Mouse (Mus musculus): Measurements from ENCODE around the gene Acod1.

The Acod1 gene

DNA sequence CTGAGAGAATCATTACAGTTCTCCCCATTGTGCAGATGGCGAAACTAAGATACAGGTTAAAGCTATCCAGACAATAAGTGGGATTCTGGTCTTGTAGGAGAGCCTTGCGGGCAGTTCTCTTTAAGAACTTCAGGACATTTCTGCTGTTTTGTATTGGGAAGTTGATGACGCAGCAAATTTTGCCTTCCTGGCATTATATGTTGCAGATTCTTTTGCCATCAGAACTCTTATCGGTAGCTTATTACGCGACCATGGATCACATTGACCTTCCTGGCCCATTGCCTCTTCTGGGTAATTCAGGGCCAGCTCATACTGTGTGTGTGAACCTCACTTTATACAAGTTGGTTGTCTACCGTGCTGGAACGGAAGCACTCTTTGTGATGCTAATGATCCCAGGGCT is 27.0 kb downstream of the Acod1 start:
- no peak for DNase-seq

DNA sequence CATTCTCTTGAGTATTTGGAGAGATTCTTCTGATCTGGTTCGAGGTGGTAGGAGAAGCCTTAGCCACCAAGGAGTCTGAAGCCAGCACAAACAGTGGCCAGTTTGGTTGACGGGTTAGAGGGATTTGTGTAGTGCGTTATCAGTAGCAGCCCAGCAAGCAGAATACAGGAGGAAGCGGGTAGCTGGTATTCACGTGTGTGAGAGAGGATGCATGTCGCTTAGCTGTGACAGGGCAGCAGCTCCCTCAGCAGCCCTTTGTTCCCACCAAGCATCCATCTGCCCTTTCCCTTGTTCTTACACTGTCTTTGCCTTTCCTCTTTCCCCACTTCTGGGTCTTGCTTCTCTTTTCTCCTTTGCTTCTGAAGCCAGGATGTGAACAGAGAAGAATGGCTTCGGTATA is 28.4 kb downstream of the Acod1 start:
- DNase-seq, result no peak

DNA sequence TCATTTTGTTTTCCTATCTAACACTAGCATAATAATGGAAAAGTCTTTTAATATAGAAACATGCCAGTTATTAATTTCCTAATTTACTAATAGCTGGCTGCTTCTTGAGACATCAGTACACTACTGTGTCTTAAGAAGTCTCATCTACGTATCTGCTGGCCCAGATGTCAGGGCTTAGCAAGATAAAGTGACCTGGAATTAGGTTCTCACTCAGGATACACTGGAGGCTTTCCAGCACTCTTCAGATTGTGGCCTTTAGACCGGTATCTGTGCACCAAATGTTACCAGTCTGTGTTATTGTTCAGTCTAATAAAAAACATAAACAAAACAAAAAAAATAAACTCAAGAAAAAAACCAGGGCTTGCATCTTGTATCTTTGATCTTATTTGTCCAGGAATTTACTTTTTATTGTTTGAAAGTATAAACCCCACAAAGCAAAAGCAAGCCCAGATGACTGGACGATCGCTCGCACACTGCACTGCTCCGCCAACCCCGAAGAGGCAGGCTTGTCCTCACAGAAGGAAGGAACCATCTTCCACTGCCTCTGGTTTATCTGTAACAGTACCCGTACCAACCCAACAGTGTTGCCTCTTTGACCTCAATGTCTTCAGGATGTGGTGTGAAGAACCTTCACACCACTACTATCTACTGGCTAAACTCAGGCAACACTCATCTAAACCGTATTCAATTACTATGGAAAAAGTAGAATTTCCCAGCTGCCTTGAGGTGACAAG is 30.7 kb downstream of the Acod1 start:
- DNase-seq, result no peak

DNA sequence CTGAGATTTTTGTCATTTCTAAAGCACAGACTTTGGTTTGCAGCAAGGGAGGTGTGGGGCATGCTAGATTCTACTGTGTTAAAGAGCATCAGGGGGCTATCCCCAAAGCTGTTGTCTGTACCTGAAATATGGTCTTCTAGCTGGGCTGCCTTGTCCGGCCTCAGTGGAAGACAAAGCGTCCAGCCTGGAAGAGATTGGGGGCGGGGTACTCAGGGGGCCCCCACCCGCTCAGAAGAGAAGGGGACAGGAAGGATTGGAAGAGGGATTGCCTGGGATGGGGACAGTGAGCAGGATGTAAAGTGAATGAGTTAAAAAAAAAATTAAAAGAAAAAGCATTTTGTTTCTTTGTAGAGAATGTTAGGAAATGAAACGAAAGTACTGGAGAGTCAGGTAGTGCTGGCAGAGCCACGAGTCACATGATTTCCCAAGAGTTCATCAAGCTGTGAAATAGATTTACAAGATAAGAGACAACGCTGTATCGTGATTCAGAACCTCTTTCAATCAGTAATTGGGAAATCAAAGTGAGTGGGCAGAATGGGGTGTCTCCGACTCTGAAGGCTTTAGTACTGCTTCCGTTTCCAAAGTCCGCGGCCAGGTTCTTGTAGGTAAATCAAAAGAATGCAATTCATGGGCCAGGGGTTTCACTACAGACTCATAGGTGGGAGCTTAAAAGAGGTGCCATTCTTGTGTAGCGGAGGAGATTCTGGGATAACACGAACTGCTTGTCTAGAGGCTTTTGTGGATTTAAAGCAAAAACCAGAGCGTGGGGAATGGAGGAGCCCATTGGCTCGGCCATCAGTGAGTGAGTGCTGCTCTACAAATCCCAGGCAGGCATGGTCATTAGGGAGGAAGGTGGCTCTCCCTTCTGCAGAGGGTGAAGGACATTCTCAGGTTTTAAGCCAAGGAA is 31.5 kb downstream of the Acod1 start:
- DNase-seq, result no peak

DNA sequence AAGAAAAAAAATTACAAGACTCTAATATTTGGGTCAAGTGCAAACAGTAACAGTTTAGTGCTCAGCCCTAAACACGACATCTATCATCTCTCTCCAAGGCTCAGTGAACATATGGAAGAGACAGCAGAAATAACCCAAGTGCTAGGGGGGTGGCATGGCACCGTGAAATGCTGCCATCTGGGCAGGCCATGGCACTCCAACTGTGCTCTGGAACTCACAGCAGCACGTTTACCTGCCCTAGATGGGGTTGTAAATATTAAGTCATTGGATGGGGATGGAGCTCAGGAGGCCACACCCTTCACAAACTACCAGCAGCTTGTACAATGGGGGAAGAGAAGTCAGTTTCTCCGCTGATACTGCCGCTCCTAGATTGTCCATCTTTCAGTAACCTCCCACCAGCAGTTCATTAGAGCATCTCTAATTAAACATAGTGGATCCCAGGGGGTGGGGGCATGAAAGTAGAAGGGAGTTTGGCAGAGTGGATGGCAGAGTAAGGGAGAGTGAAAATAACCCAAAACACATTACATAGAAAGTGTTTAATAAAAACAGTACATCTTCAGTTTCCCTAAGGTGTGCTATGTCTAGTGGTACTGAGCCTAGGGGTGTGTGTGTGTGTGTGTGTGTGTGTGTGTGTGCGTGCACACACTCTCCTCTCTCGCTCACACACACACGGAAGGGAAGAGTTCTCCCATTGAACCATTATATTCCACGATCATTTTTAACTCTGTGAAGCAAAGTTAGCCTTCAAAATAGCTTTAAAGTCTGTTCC is 32.6 kb downstream of the Acod1 start:
- DNase-seq, result no peak

DNA sequence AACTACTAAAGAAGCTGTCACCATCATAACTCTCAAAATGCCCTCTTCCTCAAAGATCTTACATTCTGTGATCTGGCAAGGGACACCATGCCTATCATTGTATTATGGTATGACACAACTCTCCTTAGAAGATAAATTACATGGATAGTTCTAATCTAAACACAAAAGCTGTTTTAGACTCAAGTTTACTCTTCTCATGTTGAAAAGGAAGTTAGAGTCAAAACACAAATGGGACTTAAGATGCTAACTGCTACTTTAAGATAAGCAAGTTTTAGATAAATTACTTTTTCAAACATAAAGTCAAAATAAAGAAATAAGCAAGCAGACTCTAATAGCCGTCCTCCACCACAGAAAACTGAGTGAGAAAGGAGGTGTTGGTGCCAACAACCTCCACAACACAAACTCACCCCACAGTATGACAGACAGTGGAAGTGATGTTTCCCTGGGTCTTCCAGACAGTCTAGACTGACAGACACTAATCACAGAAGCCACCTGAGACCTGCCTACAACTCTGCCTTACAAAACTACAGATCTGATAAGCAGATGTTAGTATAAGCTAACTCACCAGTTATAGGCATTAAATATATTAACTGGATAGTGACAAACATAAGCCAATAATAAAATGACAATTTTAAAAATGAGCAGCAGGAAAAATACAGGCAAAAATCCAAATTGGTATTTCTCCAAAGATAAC is 39.2 kb downstream of the Acod1 start:
- no peak for DNase-seq

DNA sequence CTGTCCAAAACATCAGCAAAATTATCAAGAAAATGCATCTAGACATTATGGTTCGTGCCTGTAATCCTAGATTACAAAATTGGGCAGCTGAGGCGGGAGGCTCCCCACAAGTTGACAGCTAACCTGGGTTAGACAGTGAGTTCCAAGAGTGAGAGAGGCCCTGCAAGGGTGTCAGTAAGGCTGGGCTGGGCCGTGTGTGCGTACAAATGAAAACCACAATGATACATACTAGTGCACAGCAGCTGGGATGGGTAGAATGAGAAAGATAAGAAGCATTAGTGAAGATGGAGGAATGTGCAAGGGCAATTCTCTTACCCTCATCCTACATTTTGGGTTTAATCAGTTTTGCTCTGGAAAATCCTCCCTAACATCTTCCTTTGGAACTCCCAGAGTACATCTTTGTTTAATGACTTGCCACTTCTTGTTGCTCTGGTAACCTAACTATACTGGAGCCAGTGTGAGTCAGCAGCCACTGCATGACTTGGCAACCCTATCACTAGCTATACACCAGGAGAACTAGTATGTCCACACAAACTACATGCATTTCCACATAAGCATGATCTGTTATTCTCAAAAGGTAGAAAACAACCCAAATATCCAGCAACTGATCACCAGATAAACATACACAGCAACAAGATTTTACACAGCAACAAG is 40.0 kb downstream of the Acod1 start:
- peak in 1 of 2 experiments; percentile 36 for DNase-seq

DNA sequence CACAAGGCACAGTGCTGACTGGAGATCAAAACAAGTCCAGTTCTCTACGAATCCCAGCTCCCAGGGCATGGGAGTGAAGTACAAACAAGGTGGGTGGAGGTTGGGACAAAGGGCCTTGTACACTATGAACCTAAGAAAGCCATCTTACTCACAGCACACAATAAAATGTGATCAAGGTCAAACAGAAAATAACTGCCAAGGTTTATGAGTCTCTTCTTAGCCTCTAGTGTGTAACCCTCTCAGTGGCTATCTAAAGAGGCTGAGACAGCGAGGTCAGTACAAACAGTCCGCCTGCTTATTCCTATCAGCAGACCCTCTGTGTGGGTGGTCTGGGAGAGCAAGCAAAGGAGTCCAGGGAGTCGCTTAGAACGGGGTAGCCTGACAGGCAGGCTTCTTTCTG is 41.1 kb downstream of the Acod1 start:
- no peak for DNase-seq

DNA sequence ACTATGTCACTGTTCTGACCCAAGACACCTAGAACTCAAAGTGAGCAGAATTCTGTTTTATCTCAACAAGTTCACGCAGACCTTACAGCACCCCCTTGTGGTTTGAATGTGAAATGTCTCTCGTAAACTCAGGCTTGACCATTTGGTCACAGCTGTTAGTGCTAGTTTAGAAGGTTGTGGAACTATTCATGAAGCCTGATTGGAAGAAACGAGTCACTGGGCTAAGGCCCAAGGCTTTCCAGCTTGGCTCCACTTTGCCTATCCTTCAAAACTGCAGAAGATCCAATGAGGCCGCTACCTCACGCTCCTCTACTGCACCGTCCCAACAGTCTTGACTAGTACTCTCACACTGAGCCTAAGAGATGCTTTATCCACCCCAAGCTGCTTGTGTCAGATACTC is 41.8 kb downstream of the Acod1 start:
- peak; percentile 37 to 72 for DNase-seq

DNA sequence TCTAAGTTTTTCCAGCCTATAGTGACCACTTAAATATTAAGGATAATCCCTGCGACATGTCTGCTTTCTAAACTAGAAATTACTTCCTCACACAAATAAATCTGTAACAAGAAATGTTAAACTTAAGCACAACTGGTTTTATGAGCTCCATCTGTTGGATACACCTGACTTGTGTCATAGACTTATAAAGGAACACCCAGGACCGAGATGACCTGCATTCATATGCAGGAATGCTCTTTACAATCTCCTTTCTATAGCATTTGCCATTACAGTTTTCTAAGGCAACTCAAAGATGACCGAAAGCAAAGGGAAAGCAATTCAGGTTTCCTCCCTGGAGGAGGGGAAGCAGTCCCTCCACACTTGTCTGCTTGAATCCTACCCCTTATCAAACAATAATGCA is 46.5 kb downstream of the Acod1 start:
- DNase-seq, result no peak

DNA sequence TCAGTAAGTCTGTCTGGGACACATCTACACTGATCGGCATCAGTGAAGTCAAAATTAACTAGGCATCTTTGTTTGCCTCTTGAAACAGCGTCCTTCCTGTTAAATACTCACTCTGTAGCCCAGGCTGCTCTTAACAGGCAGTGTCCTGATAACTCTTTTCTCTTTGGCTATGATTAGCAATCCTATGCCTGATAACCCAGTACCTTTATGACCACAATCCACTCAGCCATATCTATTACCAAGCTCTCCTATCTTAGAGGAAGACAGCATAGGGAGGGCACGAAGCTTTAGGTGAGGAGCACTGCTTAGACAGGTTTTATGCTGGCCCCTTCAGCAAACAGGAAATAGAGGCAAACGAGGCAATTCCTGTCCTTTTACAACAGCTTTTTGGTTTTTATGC is 46.9 kb downstream of the Acod1 start:
- DNase-seq, result no peak

DNA sequence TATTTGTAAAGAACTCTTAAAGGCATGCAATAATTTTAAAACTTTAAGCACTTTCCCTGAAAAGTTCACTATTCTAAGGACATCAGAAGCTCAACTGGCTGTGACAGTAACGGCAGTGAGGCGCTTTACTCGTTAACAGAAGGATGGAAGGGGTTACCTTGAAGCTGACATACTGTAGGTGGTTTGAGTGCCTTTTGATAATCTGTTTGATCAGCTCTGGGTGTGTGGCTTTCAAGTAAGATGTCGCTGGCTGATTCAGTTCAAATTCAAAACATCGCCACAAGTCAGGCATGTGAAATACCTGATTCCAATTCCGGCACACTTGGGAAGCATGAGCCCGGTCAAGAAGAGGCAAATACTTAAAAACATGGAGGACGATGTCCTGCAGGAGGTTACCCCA is 48.3 kb downstream of the Acod1 start:
- DNase-seq, result no peak

DNA sequence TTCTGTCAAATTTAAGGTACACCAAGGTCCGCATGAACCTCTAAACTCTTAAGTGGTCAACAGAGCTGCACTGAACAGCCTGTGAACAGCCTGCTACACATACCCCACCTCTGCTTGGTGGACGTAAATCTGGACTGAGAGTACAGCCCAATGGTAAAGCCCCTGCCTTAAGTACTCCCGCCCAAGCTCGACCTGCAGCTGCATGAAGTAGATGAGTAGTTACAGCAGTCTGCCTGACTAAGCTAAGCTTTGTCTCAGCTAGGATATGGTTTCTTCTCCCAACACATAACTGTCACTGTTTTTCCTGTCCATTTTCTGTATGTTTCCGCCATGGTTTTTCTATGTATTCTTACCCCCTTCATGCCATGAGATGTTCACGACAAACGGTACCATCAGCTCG is 49.0 kb downstream of the Acod1 start:
- DNase-seq, result no peak

DNA sequence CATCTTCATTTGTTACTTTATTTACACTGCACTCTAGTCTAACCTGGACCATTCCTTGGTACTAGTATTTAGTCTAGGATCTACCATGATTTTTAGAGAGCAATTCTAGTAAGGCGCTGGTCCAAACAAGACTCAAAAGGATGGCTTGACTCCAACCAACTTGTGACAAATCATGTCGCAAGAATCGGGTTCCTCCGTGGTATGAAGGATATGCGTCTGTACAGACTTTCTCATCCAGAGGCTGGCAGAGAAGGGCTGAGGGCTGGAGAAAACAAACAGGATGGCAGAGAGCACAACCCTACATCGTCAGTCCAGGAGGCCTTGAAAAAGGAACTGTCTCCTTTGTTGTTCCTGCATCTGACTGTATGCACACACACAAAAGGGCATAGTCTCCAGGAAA is 49.8 kb downstream of the Acod1 start:
- peak; percentile 52 to 72 for DNase-seq

DNA sequence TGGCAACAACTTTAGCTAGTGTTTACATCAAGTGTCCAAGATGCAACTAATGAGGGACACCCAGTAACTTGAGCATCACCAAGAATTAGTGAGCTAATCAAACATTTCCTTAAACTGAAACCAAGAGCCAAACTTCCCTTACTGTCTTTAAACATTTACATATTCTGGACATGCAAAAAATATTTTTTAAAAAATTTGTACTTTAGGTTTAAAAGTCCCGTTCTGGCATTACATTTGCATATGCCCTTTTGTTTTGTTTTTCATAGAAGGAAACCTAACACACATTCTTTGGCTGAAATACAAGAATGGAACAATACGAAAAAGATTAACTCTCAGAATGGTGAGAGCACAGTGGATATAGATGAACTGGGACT is 51.4 kb downstream of the Acod1 start:
- no peak for DNase-seq

DNA sequence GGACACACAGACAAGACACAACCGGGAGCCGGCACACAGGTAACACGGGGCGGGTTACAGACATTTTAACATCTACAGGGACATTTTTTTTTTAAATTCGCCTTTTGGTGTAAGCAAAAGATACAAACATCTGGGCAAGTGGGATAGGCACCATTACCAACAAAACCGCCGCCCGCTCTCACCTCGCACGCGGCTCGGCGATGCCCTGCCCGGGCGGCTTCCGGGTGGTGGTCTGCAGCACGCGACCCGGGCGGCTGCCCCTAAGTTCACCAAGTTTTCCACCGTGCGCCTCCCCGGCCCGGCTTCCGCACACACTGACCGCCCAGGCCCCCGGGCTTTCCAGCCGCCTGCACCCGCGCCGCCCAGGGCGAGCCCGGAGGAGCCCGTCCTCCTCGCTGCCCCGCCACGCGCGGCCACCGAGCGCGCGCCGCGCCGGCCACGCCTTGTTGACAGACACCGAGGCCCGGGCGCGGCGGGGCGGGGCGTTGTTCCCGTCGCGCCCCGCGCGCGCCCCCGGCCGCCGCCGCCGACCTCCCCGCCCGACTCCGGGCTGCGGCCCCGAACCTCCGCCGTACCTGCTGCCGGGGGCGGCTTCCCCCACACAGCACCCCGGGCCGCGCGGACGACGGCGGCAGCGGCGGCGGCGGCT is 51.9 kb downstream of the Acod1 start:
- peak; percentile 86 to 91 for DNase-seq

DNA sequence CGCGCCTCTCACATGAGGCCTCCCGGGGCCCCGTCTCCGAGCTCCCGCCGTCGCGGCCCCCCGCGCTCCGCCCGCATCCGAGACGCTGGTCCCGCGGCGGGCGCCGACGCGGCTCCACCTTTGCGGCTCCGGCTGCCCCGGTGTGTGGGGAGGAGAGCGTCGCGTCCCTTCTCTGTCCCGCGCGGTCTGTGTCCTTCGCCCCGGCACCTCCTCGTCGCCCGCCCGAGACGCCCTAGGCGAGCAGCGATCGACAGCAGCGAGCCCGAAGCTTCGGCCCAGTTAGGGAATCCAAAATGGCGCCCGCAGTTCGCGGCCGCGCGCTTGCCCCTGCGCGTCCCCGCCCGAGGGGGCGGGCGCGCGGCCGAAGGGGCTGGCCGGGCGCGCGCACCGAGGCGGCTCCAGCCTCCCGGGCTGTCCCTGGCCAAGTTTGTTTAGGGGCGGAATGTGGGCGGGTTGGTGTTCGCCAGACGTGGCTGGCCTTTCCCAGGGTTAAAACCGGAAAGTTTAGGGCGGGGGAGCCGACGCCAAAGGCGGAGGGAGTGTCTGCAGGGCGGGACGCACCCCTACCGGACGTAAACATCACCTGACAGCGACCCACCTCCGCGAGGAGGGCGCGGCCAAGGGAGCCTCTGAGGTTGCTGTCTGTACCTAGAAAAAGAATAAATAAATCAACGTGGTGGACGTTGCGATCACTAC is 52.6 kb downstream of the Acod1 start, which contains the start of gene Fbxl3:
Fbxl3 (minus strand) TSS at position 329 of the 696 bp plus-strand sequence.
- DNase-seq, result peak; percentile 97 to 98

DNA sequence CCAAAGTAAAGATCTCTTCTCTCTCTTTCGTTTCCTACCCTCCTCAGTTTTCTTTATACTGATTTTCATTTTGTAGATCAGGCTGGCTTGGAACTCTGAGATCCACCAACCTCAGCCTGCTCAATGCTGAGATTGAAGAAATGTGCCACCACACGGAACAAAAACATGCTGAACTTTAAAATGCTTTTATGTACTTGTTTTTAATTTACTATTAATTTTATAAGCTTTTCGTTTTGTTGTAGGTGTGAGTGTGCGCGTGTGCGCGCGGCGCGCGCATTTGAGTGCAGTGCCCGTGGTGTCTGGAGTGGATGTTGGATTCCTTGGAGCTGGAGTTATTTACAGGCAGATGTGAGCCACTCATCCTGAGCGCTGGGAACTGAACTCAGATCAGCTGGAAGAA is 53.5 kb downstream of the Acod1 start:
- DNase-seq, result peak in 1 of 2 experiments; percentile 34

DNA sequence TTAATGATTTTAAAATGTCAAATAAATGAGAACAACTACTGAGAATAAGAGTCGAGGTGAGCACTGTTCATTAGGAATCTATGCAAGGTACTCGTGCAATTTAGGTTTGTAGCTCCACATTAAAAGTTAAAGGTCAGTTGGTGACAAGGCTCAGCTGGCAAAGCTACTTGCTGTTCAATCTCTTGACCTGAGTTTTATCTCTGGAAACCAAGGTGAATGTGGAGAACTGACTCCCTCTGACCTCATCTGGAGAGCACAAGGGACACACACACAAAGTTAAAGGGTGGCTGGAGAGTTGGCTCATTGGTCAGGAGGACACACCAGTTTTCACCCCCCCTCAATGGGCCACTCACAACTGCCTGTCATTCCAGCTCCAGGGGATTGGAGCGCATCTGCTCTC is 54.4 kb downstream of the Acod1 start:
- no peak for DNase-seq

DNA sequence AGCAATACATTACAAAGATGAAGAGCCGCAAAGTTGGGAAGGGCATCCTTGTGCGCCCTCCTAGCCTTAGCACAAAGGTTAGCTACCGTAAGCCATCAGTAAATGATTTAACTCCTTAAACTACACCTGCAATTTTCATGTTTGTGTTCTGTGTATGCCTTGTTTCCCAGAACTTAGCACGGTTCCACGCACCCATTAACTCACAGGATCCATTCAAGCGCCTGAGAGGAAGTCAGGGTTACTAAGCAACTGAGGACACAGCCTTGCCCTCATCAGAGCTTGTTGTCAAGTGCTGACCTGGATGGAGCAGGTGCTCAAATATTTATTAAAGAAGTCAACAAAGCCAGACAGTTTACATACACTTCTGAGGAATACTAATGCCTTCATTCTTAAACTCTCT is 55.5 kb downstream of the Acod1 start:
- peak in 1 of 2 experiments; percentile 62 for DNase-seq

DNA sequence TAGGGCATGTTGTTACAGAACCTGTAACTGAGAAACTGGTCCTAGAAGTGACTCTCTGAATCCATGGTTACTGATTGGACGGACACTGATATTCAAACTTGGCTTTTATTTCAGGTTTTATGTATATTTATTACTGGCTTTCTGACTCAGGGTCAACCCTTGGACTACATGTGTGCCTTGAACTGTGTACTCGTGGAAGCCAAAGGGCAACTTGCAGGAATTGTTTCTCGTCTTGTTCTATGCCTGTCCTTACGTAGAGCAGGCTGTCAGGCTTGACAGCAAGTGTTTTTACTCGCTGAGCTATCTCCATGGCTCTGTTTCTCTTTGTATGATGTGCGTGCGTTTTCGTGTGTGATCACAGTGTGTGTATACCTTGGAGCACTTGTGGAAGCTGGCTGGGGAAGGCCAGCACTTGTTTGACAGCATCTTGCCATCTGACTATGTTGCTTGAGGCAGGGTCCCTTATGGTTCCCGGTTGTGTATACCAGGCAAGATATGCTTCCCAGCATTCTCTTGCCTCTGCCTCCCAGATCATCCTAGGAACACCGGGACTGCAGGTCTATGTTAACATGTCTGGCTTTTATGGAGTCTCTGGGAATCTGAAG is 56.1 kb downstream of the Acod1 start:
- DNase-seq, result no peak
